In the genomic region with DNA sequence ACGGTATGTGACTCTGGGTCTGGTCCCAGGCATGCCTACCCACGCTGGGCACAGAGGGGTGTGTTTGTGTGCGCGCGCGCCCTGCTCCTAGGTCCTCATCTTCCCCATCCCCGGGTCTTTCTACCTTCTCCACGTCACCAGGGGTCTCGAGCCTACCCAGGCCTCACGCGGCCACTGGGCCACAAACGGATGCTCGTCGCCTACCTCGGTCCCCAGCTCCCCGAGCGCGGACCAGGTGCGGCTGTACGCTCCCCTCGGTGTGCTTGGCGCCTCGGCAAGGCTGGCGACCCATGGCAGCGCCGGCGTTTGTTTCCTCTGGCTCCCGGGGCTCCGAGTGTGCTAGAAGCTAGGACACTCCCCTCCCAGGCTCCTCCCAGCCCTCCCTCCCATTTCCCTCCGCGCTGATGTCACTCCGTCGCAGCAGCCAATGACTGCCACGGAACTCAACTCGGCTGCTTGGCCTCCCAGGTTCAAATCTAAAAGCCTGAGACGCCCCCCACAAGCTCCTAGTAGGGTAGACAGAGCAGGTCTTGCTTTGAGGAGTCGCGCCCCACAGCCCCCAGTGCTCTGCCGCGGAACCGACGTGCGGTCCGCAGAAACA, we compare ENCODE assay signal across 8 mouse cellular contexts. TPM values are rescaled to one million over a fixed set of nuclear protein-coding genes. Genes with fewer than 3 reads are reported as not detected.
A peak's percentile ranks its signal among the peaks of the same experiment; 100 is the strongest.
DNase-seq lines count a peak whose midpoint lies in the region; ATAC-seq and TF ChIP-seq lines count a peak whose summit lies in the region.

Cdc42ep4 (minus strand) TSS at position 398 of the 601 bp plus-strand sequence.

- H3K27me3 ChIP-seq in embryonic facial prominence, embryonic 12.5 days = no peaks in the 10 kb centered on the region
- H3K27me3 ChIP-seq in limb, embryonic 11.5 days (ENCODE audit: control insufficient read depth, insufficient read depth, low read length) = no peaks in the 10 kb centered on the region
- H3K27me3 ChIP-seq in midbrain, embryonic 13.5 days = no peaks in the 10 kb centered on the region
- no peaks in the 10 kb centered on the region for H3K27me3 ChIP-seq in small intestine, adult 2 months (ENCODE audit: control insufficient read depth, insufficient read depth, low read length)

- peak; percentile 97 for TF ChIP-seq POLR2A in small intestine, adult 2 months (IDR thresholded peaks at IDR 0.05; ENCODE audit: low read depth, low read length)

- peak within 1 kb of the TSS; percentile 99 for H3K27ac ChIP-seq in embryonic facial prominence, embryonic 12.5 days
- H3K27ac ChIP-seq in limb, embryonic 11.5 days (replicated peaks; ENCODE audit: low read depth, low read length) = peak within 1 kb of the TSS; percentile 95
- peak within 1 kb of the TSS; percentile 95 for H3K27ac ChIP-seq in midbrain, embryonic 13.5 days
- H3K27ac ChIP-seq in small intestine, adult 2 months (ENCODE audit: insufficient read depth, low read depth, low read length) = peak within 1 kb of the TSS; percentile 98

- H3K36me3 ChIP-seq in embryonic facial prominence, embryonic 12.5 days = peaks cover 9% of the 10 kb centered on the region; the same call in 1 of the 2 replicates
- H3K36me3 ChIP-seq in limb, embryonic 11.5 days (ENCODE audit: control insufficient read depth, insufficient read depth, low read length) = no peaks in the 10 kb centered on the region; the same call in 1 of the 2 replicates
- H3K36me3 ChIP-seq in midbrain, embryonic 13.5 days = peaks cover 13% of the 10 kb centered on the region; the same call in 1 of the 2 replicates
- H3K36me3 ChIP-seq in small intestine, adult 2 months (ENCODE audit: control insufficient read depth, insufficient read depth, low read length) = no peaks in the 10 kb centered on the region

- ATAC-seq in embryonic facial prominence, embryonic 12.5 days (ENCODE audit: insufficient number of reproducible peaks, insufficient read depth, low FRiP score, low TSS enrichment) = peak; percentile 78
- ATAC-seq in limb, embryonic 11.5 days (ENCODE audit: insufficient number of reproducible peaks, low FRiP score, low TSS enrichment, low read depth) = peak; percentile 62
- peak; percentile 85 for ATAC-seq in midbrain, embryonic 13.5 days

- peaks cover 48% of the 10 kb centered on the region for H3K4me1 ChIP-seq in embryonic facial prominence, embryonic 12.5 days
- H3K4me1 ChIP-seq in limb, embryonic 11.5 days (ENCODE audit: control insufficient read depth, insufficient read depth, low read length) = peaks cover 35% of the 10 kb centered on the region
- peaks cover 44% of the 10 kb centered on the region for H3K4me1 ChIP-seq in midbrain, embryonic 13.5 days (replicated peaks)
- H3K4me1 ChIP-seq in small intestine, adult 2 months (ENCODE audit: control insufficient read depth, insufficient read depth, insufficient read length, low read length) = peaks cover 18% of the 10 kb centered on the region

- DNase-seq in 3T3-L1 (ENCODE audit: low read depth, low spot score) = peak; percentile 96
- DNase-seq in adrenal gland, postnatal 36 days = peak; percentile 92 to 93
- peak; percentile 99 for DNase-seq in heart, adult 11 months
- DNase-seq in kidney, adult 18-20 months = peak; percentile 83
- DNase-seq in limb, embryonic 11.5 days (ENCODE audit: low spot score) = peak; percentile 93

- H3K4me2 ChIP-seq in embryonic facial prominence, embryonic 12.5 days (replicated peaks) = peak within 1 kb of the TSS; percentile 75
- H3K4me2 ChIP-seq in limb, embryonic 11.5 days (ENCODE audit: low read depth, severe bottlenecking) = peak within 1 kb of the TSS; percentile 98
- H3K4me2 ChIP-seq in midbrain, embryonic 13.5 days (replicated peaks) = peak within 1 kb of the TSS; percentile 82

- WGBS in embryonic facial prominence, embryonic 12.5 days = 1% methylated on average over 44 of the region's 44 CpGs
- under 1% methylated on average over 44 of the region's 44 CpGs for WGBS in limb, embryonic 11.5 days
- WGBS in midbrain, embryonic 13.5 days = under 1% methylated on average over 44 of the region's 44 CpGs
- WGBS in small intestine, adult 2 months = under 1% methylated on average over 44 of the region's 44 CpGs

- no peaks in the 10 kb centered on the region for H3K9me3 ChIP-seq in embryonic facial prominence, embryonic 12.5 days
- no peaks in the 10 kb centered on the region for H3K9me3 ChIP-seq in limb, embryonic 11.5 days (ENCODE audit: control insufficient read depth, low read length)
- H3K9me3 ChIP-seq in midbrain, embryonic 13.5 days = no peaks in the 10 kb centered on the region

- TF ChIP-seq CTCF in small intestine, adult 2 months (IDR thresholded peaks at IDR 0.05; ENCODE audit: extremely low read depth, insufficient read length, insufficient replicate concordance, low read depth, low read length) = no peak

- H3K9ac ChIP-seq in embryonic facial prominence, embryonic 12.5 days = peak within 1 kb of the TSS; percentile 92
- H3K9ac ChIP-seq in limb, embryonic 11.5 days (ENCODE audit: low read length) = peak within 1 kb of the TSS; percentile 83
- peak within 1 kb of the TSS; percentile 94 for H3K9ac ChIP-seq in midbrain, embryonic 13.5 days (replicated peaks)

- peak within 1 kb of the TSS; percentile 90 for H3K4me3 ChIP-seq in embryonic facial prominence, embryonic 12.5 days
- H3K4me3 ChIP-seq in limb, embryonic 11.5 days (ENCODE audit: low read depth, low read length) = peak within 1 kb of the TSS; percentile 89
- H3K4me3 ChIP-seq in midbrain, embryonic 13.5 days (replicated peaks) = peak within 1 kb of the TSS; percentile 73
- H3K4me3 ChIP-seq in small intestine, adult 2 months (ENCODE audit: low read depth, low read length) = peak within 1 kb of the TSS; percentile 84

RNA-seq across cellular contexts. Expression of gene Cdc42ep4, which starts in this region (rescaled TPM):
- total RNA-seq in adrenal gland, postnatal 36 days (2021) = 100 to 1,000 TPM; 128 to 136 TPM
- 116 and 118 TPM in 2 replicates for polyA plus RNA-seq in embryonic facial prominence, embryonic 12.5 days (2016; fragmentation: Nextera tagmentation; extraction: Ambion mirVana)
- 74.3 and 75.4 TPM in 2 replicates for polyA plus RNA-seq in limb, embryonic 11.5 days (2014; fragmentation: Nextera tagmentation; extraction: Ambion mirVana)
- 80.0 and 82.7 TPM in 2 replicates for polyA plus RNA-seq in midbrain, embryonic 13.5 days (2015; fragmentation: Nextera tagmentation; extraction: Ambion mirVana)
- polyA plus RNA-seq in small intestine, adult 2 months (2012; rRNA removed) = 22.9 and 41.4 TPM in 2 replicates

Comparison
In these comparisons a context has a peak if more than half of its experiments do, and no peak if none do; other contexts are left out.
1. Peak in every context shown above with its lines: DNase-seq, ATAC-seq, H3K4me3 ChIP-seq and H3K27ac ChIP-seq.